Mouse (Mus musculus) CH12F3 (cell line): ENCODE results near the gene Vcam1.

Experiments
- in situ Hi-C: fragments of 300-500 bp; cut with MboI; formaldehyde crosslinking; loops from 2 replicates; pipeline ENCODE4 v1.14.3; 2020; ENCODE audit warnings: low sequenced_read_pairs

The Vcam1 gene

GRCm38 (mm10) chr3:116129259-116129738 lies at the start of gene Vcam1:
Gene Vcam1 (minus strand): TSS chr3:116129688.
- in situ Hi-C loops: no loop called here

GRCm38 (mm10) chr3:116175106-116175505 lies 45.6 kb upstream of the Vcam1 start:
- in situ Hi-C loops: no loop called here

- in situ Hi-C loops: no loop called here
Observed at GRCm38 (mm10) chr3:116171461-116171860, 42.0 kb upstream of the Vcam1 start.

- in situ Hi-C loops: no loop called here
Observed at GRCm38 (mm10) chr3:116168056-116168455, 38.6 kb upstream of the Vcam1 start.

GRCm38 (mm10) chr3:116166296-116166695 lies 36.8 kb upstream of the Vcam1 start:
- in situ Hi-C loops: no loop called here

- in situ Hi-C loops: no loop called here
Observed at GRCm38 (mm10) chr3:116165030-116165429, 35.5 kb upstream of the Vcam1 start.

GRCm38 (mm10) chr3:116163517-116163916 lies 34.0 kb upstream of the Vcam1 start:
- in situ Hi-C loops: no loop called here

- in situ Hi-C loops: no loop called here
Observed at GRCm38 (mm10) chr3:116162097-116162666, 32.7 kb upstream of the Vcam1 start.

- in situ Hi-C loops: no loop called here
Observed at GRCm38 (mm10) chr3:116159376-116159775, 29.9 kb upstream of the Vcam1 start.

- in situ Hi-C loops: no loop called here
Observed at GRCm38 (mm10) chr3:116157447-116157990, 28.0 kb upstream of the Vcam1 start.

GRCm38 (mm10) chr3:116150056-116150632 lies 20.7 kb upstream of the Vcam1 start:
- in situ Hi-C loops: no loop called here

GRCm38 (mm10) chr3:116149096-116149495 lies 19.6 kb upstream of the Vcam1 start:
- in situ Hi-C loops: no loop called here

- in situ Hi-C loops: no loop called here
Observed at GRCm38 (mm10) chr3:116148676-116149075, 19.2 kb upstream of the Vcam1 start.

- in situ Hi-C loops: no loop called here
Observed at GRCm38 (mm10) chr3:116141226-116141625, 11.7 kb upstream of the Vcam1 start.

GRCm38 (mm10) chr3:116139000-116139399 lies 9.5 kb upstream of the Vcam1 start:
- in situ Hi-C loops: no loop called here

GRCm38 (mm10) chr3:116138081-116138480 lies 8.6 kb upstream of the Vcam1 start:
- in situ Hi-C loops: no loop called here

GRCm38 (mm10) chr3:116133363-116133762 lies 3.9 kb upstream of the Vcam1 start:
- in situ Hi-C loops: no loop called here

- in situ Hi-C loops: no loop called here
Observed at GRCm38 (mm10) chr3:116130711-116131110, 1.2 kb upstream of the Vcam1 start.

GRCm38 (mm10) chr3:116129841-116130595 lies 530 bp upstream of the Vcam1 start:
- in situ Hi-C loops: no loop called here

GRCm38 (mm10) chr3:116128311-116129204 lies 930 bp downstream of the Vcam1 start:
- in situ Hi-C loops: no loop called here

- in situ Hi-C loops: no loop called here
Observed at GRCm38 (mm10) chr3:116127836-116128235, 1.7 kb downstream of the Vcam1 start.
